Mouse (Mus musculus): ENCODE data around the gene Rcc2. TPM values are rescaled to one million over a fixed set of nuclear protein-coding genes. Genes with fewer than 3 reads are reported as not detected.

Rcc2 gene
- total and polyA plus RNA-seq, 3 experiments = 187 to 348 (median 249) TPM

- H3K27me3 ChIP-seq (replicated peaks) = no peaks in the 10 kb centered on the region
- H3K9ac ChIP-seq (ENCODE audit: insufficient read depth, low read depth) = no peak overlapping the region
- no peaks in the 10 kb centered on the region for H3K9me3 ChIP-seq (replicated peaks; ENCODE audit: low read length)
- H3K27ac ChIP-seq (ENCODE audit: insufficient read depth, low read depth) = peak overlapping the region; percentile 17; the same call in 1 of the 2 replicates
- H3K4me3 ChIP-seq (replicated peaks in 1 of 3; ENCODE audit: low read depth in 2 of 3, low read length in 2 of 3, poor library complexity in 1 of 3) = no peak overlapping the region
- no peak for TF ChIP-seq POLR2A (IDR thresholded peaks at IDR 0.05; ENCODE audit: low read depth, low read length)
- TF ChIP-seq ETS1 (conservative IDR thresholded peaks at IDR 0.05; ENCODE audit: low read depth, low read length) = peak; percentile 59
- TF ChIP-seq ZC3H11A (IDR thresholded peaks at IDR 0.05; ENCODE audit: low read depth, low read length) = no peak
- peak; percentile 88 for TF ChIP-seq IRF4 (IDR thresholded peaks at IDR 0.05; ENCODE audit: low read depth, low read length)
- TF ChIP-seq CHD2 (IDR thresholded peaks at IDR 0.05; ENCODE audit: low read length) = 0 out of 2 replicates have a peak, but pooled peaks have one; percentile 1
- no peak for TF ChIP-seq GABPA (IDR thresholded peaks at IDR 0.05; ENCODE audit: insufficient replicate concordance, low read depth, low read length)
- TF ChIP-seq ZKSCAN1 (IDR thresholded peaks at IDR 0.05; ENCODE audit: borderline replicate concordance, low read depth, low read length) = no peak
- no peak for TF ChIP-seq CTCF (conservative IDR thresholded peaks at IDR 0.05 in 1 of 2, IDR thresholded peaks at IDR 0.05 in 1 of 2; ENCODE audit: low read depth in 2 of 2, low read length in 2 of 2)
- no peak for TF ChIP-seq JUN (IDR thresholded peaks at IDR 0.05; ENCODE audit: insufficient read depth, low read depth, low read length)
- no peak for TF ChIP-seq RAD21 (IDR thresholded peaks at IDR 0.05; ENCODE audit: low read depth, low read length)
- no peak for TF ChIP-seq KAT2A (IDR thresholded peaks at IDR 0.05; ENCODE audit: insufficient replicate concordance, low read length)
- no peak for TF ChIP-seq CHD1 (IDR thresholded peaks at IDR 0.05; ENCODE audit: low read depth, low read length)
- TF ChIP-seq PAX5 (IDR thresholded peaks at IDR 0.05; ENCODE audit: low read length) = no peak
- TF ChIP-seq BHLHE40 (IDR thresholded peaks at IDR 0.05; ENCODE audit: low read depth, low read length) = peak; percentile 64
- TF ChIP-seq USF1 (IDR thresholded peaks at IDR 0.05; ENCODE audit: low read depth, low read length) = peak; percentile 59
- no peak for TF ChIP-seq NRF1 (IDR thresholded peaks at IDR 0.05; ENCODE audit: low read depth, low read length)
- TF ChIP-seq MEF2A (IDR thresholded peaks at IDR 0.05; ENCODE audit: borderline replicate concordance, low read depth, low read length) = peak; percentile 26; the same call in 1 of the 2 replicates
- TF ChIP-seq JUND (conservative IDR thresholded peaks at IDR 0.05; ENCODE audit: low read depth, low read length) = peak; percentile 31; the same call in 1 of the 2 replicates
- TF ChIP-seq USF2 (conservative IDR thresholded peaks at IDR 0.05; ENCODE audit: low read depth, low read length) = peak; percentile 52
- peak; percentile 97 for TF ChIP-seq MAX (IDR thresholded peaks at IDR 0.05; ENCODE audit: low read length)
- 0 out of 2 replicates have a peak, but pooled peaks have one; percentile 16 for TF ChIP-seq TBP (conservative IDR thresholded peaks at IDR 0.05; ENCODE audit: low read depth, low read length)
- TF ChIP-seq E2F4 (IDR thresholded peaks at IDR 0.05; ENCODE audit: insufficient replicate concordance, low read depth, low read length) = no peak
- no peak for TF ChIP-seq RCOR1 (conservative IDR thresholded peaks at IDR 0.05; ENCODE audit: low read depth, low read length)
- no peak for TF ChIP-seq HCFC1 (IDR thresholded peaks at IDR 0.05; ENCODE audit: low read depth, low read length)
- TF ChIP-seq MXI1 (IDR thresholded peaks at IDR 0.05; ENCODE audit: low read depth, low read length) = peak; percentile 88
- TF ChIP-seq NELFE (IDR thresholded peaks at IDR 0.05; ENCODE audit: low read depth, low read length) = no peak
- peak; percentile 98 for TF ChIP-seq MYC (IDR thresholded peaks at IDR 0.05; ENCODE audit: low read depth, low read length)
- no peak for TF ChIP-seq MAZ (IDR thresholded peaks at IDR 0.05; ENCODE audit: low read depth, low read length)
- TF ChIP-seq ZNF384 (IDR thresholded peaks at IDR 0.05; ENCODE audit: low read depth, low read length) = no peak
- peak; percentile 61 for TF ChIP-seq SIN3A (IDR thresholded peaks at IDR 0.05; ENCODE audit: low read length)
- no peak for TF ChIP-seq ELF1 (IDR thresholded peaks at IDR 0.05; ENCODE audit: low read depth, low read length)
- TF ChIP-seq EP300 (IDR thresholded peaks at IDR 0.05; ENCODE audit: low read length) = peak; percentile 50
- no peak for TF ChIP-seq SMC3 (IDR thresholded peaks at IDR 0.05; ENCODE audit: low read depth, low read length)
- TF ChIP-seq MAFK (IDR thresholded peaks at IDR 0.05; ENCODE audit: insufficient replicate concordance, low read length) = no peak
- TF ChIP-seq UBTF (IDR thresholded peaks at IDR 0.05; ENCODE audit: low read depth, low read length) = no peak
- TF ChIP-seq POLR2AphosphoS2 (IDR thresholded peaks at IDR 0.05; ENCODE audit: low read depth, low read length) = no peak
- 0 out of 2 replicates have a peak, but pooled peaks have one; percentile 45 for TF ChIP-seq ZMIZ1 (IDR thresholded peaks at IDR 0.05; ENCODE audit: low read depth, low read length)
- TF ChIP-seq TCF12 (IDR thresholded peaks at IDR 0.05; ENCODE audit: low read depth, low read length) = peak; percentile 19; the same call in 1 of the 2 replicates
- dilution Hi-C loops (cut with MboI; ENCODE audit: extremely low pct_ligation_motif_present, extremely low pct_unique_long_range_greater_than_20kb, low sequenced_read_pairs) (no loop called here), in situ Hi-C loops (cut with MboI; ENCODE audit: low pct_ligation_motif_present, low pct_unique_long_range_greater_than_20kb, low sequenced_read_pairs) (no loop called here)
- no peaks in the 10 kb centered on the region for H3K79me2 ChIP-seq (replicated peaks; ENCODE audit: control insufficient read depth, extremely low read depth, insufficient read depth, poor library complexity, severe bottlenecking)
- peak overlapping the region; percentile 42; the same call in 1 of the 2 replicates for H3K4me2 ChIP-seq (ENCODE audit: insufficient read depth, low read depth, poor library complexity, severe bottlenecking)
- peak; percentile 83 for DNase-seq (ENCODE audit: extremely low read depth)
- H3K4me1 ChIP-seq (ENCODE audit: control insufficient read depth in 1 of 2, insufficient read depth in 2 of 2) = peaks cover 11 to 62% of the 10 kb centered on the region in 2 experiments
- H3K36me3 ChIP-seq (replicated peaks in 1 of 2; ENCODE audit: control insufficient read depth in 1 of 2, insufficient read depth in 1 of 2, low read length in 1 of 2) = no peaks in the 10 kb centered on the region
Observed at GRCm38 (mm10) chr4:140695675-140696585, 4.4 kb upstream of the Rcc2 start.
